Mouse (Mus musculus) CH12.LX (cell line): ENCODE results near the gene Ccdc158. TPM values are rescaled to one million over a fixed set of nuclear protein-coding genes. Genes with fewer than 3 reads are reported as not detected.

ENCODE experiments used
- DNase-seq: peaks from one replicate; pipeline ENCODE4 v3.0.0-alpha.2; 2013; ENCODE audit errors: extremely low read depth
- H3K27ac ChIP-seq: 2 replicates; pipeline ENCODE4 v1.5.1; 2012; ENCODE audit warnings: low read depth, mild to moderate bottlenecking, control low read depth, moderate library complexity; ENCODE audit not compliant: insufficient read depth
- H3K27me3 ChIP-seq: replicated peaks from 2 replicates; pipeline ENCODE3; 2012; ENCODE audit warnings: inconsistent platforms
- H3K36me3 ChIP-seq, 2 experiments: replicated peaks in 1 of 2; 2 replicates each; pipeline versions ENCODE3 to v1.6.1; 2012; ENCODE audit warnings: inconsistent platforms in 1 of 2, low read length in 1 of 2, mild to moderate bottlenecking in 1 of 2, mixed read lengths in 1 of 2, moderate library complexity in 1 of 2; ENCODE audit not compliant: control insufficient read depth in 1 of 2, insufficient read depth in 1 of 2
- H3K4me1 ChIP-seq, 2 experiments: 2 replicates each; pipeline ENCODE4 v1.6.1; 2012; ENCODE audit warnings: inconsistent platforms in 1 of 2, moderate library complexity in 1 of 2; ENCODE audit not compliant: insufficient read depth in 2 of 2, control insufficient read depth in 1 of 2
- H3K4me2 ChIP-seq: 2 replicates; pipeline ENCODE4 v1.6.1; 2012; ENCODE audit warnings: low read depth, mild to moderate bottlenecking, control low read depth; ENCODE audit not compliant: poor library complexity, insufficient read depth, severe bottlenecking
- H3K4me3 ChIP-seq, 3 experiments: fragments of 150-350 bp in 1 of 3; sonication (generic) in 1 of 3; replicated peaks in 1 of 3; 2 replicates each; pipeline versions ENCODE3 to v1.5.1; 2011 to 2012; ENCODE audit warnings: low read depth in 2 of 3, low read length in 2 of 3, mild to moderate bottlenecking in 2 of 3, moderate library complexity in 2 of 3, control low read depth in 1 of 3, improper control_type of control experiment in 1 of 3, inconsistent platforms in 1 of 3, mixed read lengths in 1 of 3; ENCODE audit not compliant: poor library complexity in 1 of 3
- H3K79me2 ChIP-seq: replicated peaks from 2 replicates; pipeline ENCODE4 v1.6.1; 2012; ENCODE audit warnings: mild to moderate bottlenecking, moderate library complexity; ENCODE audit not compliant: control insufficient read depth, poor library complexity, insufficient read depth, severe bottlenecking; ENCODE audit errors: extremely low read depth
- H3K9ac ChIP-seq: 2 replicates; pipeline ENCODE4 v1.6.1; 2012; ENCODE audit warnings: low read depth, mild to moderate bottlenecking, control low read depth, moderate library complexity; ENCODE audit not compliant: insufficient read depth
- H3K9me3 ChIP-seq: replicated peaks from 2 replicates; pipeline ENCODE3; 2012; ENCODE audit warnings: low read length, inconsistent platforms, mixed read lengths
- BHLHE40 ChIP-seq: IDR thresholded peaks from 2 replicates; pipeline ENCODE4 v1.6.1; 2011; ENCODE audit warnings: mild to moderate bottlenecking, low read depth, low read length, improper control_type of control experiment
- CHD2 ChIP-seq: IDR thresholded peaks from 2 replicates; pipeline ENCODE4 v1.6.1; 2011; ENCODE audit warnings: low read length, improper control_type of control experiment
- E2F4 ChIP-seq: IDR thresholded peaks from 2 replicates; pipeline ENCODE4 v1.6.1; 2011; ENCODE audit warnings: low read depth, low read length, improper control_type of control experiment; ENCODE audit not compliant: insufficient replicate concordance
- HCFC1 ChIP-seq: IDR thresholded peaks from 2 replicates; pipeline ENCODE4 v1.6.1; 2012; ENCODE audit warnings: low read depth, mild to moderate bottlenecking, inconsistent platforms, low read length, improper control_type of control experiment
- JUN ChIP-seq: IDR thresholded peaks from 2 replicates; pipeline ENCODE4 v1.6.1; 2011; ENCODE audit warnings: low read depth, mild to moderate bottlenecking, low read length, improper control_type of control experiment, moderate library complexity; ENCODE audit not compliant: insufficient read depth
- MAX ChIP-seq: IDR thresholded peaks from 2 replicates; pipeline ENCODE4 v1.6.1; 2011; ENCODE audit warnings: low read length, improper control_type of control experiment
- MAZ ChIP-seq: IDR thresholded peaks from 2 replicates; pipeline ENCODE4 v1.6.1; 2012; ENCODE audit warnings: low read depth, mild to moderate bottlenecking, inconsistent platforms, low read length, improper control_type of control experiment, moderate library complexity
- MYC ChIP-seq: IDR thresholded peaks from 2 replicates; pipeline ENCODE4 v1.6.1; 2011; ENCODE audit warnings: low read depth, mild to moderate bottlenecking, improper control_type of control experiment, low read length
- PAX5 ChIP-seq: IDR thresholded peaks from 2 replicates; pipeline ENCODE4 v1.6.1; 2012; ENCODE audit warnings: low read length, inconsistent platforms, mixed read lengths
- POLR2AphosphoS2 ChIP-seq: IDR thresholded peaks from 2 replicates; pipeline ENCODE4 v1.6.1; 2011; ENCODE audit warnings: low read depth, low read length, improper control_type of control experiment
- RAD21 ChIP-seq: IDR thresholded peaks from 2 replicates; pipeline ENCODE4 v1.6.1; 2011; ENCODE audit warnings: low read depth, mild to moderate bottlenecking, low read length, improper control_type of control experiment, moderate library complexity
- TCF12 ChIP-seq: IDR thresholded peaks from 2 replicates; pipeline ENCODE4 v1.6.1; 2014; ENCODE audit warnings: low read depth, mild to moderate bottlenecking, inconsistent platforms, low read length, improper control_type of control experiment
- USF1 ChIP-seq: IDR thresholded peaks from 2 replicates; pipeline ENCODE4 v1.6.1; 2014; ENCODE audit warnings: low read depth, mild to moderate bottlenecking, inconsistent platforms, low read length, improper control_type of control experiment
- ZKSCAN1 ChIP-seq: IDR thresholded peaks from 2 replicates; pipeline ENCODE4 v1.6.1; 2012; ENCODE audit warnings: low read depth, inconsistent platforms, low read length, improper control_type of control experiment, borderline replicate concordance
- ZNF384 ChIP-seq: IDR thresholded peaks from 2 replicates; pipeline ENCODE4 v1.6.1; 2012; ENCODE audit warnings: low read depth, low read length, improper control_type of control experiment, inconsistent platforms
- dilution Hi-C: fragments of 300-500 bp; cut with MboI; formaldehyde crosslinking; loops from 2 replicates; pipeline ENCODE4 v1.14.3; 2020; ENCODE audit warnings: low sequenced_read_pairs; ENCODE audit not compliant: extremely low pct_unique_long_range_greater_than_20kb, extremely low pct_ligation_motif_present
- in situ Hi-C: fragments of 300-500 bp; cut with MboI; formaldehyde crosslinking; loops from 3 replicates; pipeline ENCODE4 v1.14.3; 2019; ENCODE audit warnings: low sequenced_read_pairs, low pct_ligation_motif_present, low pct_unique_long_range_greater_than_20kb, mixed read lengths
- polyA plus RNA-seq: library from polyadenylated mRNA; unstranded; fragments of >175 nt; gene quantifications from 2 replicates; pipeline ENCODE4 v1.2.1, GENCODE M21; 2012; ENCODE audit warnings: low read depth; ENCODE audit not compliant: insufficient read length
- total RNA-seq, 2 experiments: library from RNA; depleted of rRNA; stranded (reverse); fragments of 300-350 nt in 1 of 2; fragments of >200 nt in 1 of 2; gene quantifications; 2 replicates each; pipeline ENCODE4 v1.2.3; 2012 to 2014

Gene Ccdc158
- total and polyA plus RNA-seq, 3 experiments = not detected

DNA sequence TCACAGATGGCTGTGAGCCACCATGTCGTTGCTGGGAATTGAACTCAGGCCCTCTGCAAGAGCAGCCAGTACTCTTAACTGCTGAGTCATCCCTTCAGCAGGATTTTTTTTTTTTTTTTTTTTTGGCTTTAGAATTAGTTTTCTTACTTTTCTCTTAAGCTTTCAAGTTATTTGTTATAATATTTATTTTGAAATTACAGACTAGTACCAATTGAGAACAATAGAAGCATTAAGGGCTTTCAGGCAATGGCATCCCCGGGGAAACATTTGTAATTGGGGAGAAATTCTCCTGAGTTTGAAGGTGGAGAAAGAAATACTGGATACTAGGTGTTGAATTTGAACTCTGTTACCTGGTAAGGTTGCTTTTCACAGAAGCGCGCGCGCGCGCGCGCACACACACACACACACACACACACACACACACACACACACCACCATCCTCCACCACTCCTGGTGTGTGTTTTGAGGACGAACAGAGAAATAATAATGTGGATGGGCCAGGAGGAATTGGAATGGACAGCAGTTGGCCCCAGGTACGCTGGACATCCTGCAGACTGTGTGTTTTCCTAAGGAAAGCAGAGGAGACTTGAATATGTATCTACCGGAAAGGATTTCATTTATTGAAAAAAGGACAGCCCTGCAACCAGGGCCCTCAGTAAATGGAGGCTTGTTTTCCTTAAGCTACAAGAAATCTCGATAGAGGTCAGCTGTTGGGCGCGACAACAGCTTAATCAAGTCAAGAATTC is 9.8 kb upstream of the Ccdc158 start:
- in situ Hi-C loops (no loop called here), dilution Hi-C loops (no loop called here)
- H3K27ac ChIP-seq = no peak overlapping the region
- H3K79me2 ChIP-seq = no peaks in the 10 kb centered on the region
- no peaks in the 10 kb centered on the region for H3K9me3 ChIP-seq
- no peak for TF ChIP-seq JUN
- no peak for TF ChIP-seq RAD21
- TF ChIP-seq MYC = no peak
- 0 out of 2 replicates have a peak, but pooled peaks have one; percentile 35 for TF ChIP-seq ZNF384
- TF ChIP-seq USF1 = no peak
- TF ChIP-seq MAZ = no peak
- TF ChIP-seq, all 38 proteins: peak for 1
- Histone ChIP-seq H3K36me3 (no peaks in the 10 kb centered on the region), H3K4me3 (no peak overlapping the region), H3K9ac (no peak overlapping the region), H3K4me1 (peaks cover 8 to 20% of the 10 kb centered on the region in 2 experiments), H3K27me3 (no peaks in the 10 kb centered on the region), H3K4me2 (no peak overlapping the region)
- DNase-seq = no peak

DNA sequence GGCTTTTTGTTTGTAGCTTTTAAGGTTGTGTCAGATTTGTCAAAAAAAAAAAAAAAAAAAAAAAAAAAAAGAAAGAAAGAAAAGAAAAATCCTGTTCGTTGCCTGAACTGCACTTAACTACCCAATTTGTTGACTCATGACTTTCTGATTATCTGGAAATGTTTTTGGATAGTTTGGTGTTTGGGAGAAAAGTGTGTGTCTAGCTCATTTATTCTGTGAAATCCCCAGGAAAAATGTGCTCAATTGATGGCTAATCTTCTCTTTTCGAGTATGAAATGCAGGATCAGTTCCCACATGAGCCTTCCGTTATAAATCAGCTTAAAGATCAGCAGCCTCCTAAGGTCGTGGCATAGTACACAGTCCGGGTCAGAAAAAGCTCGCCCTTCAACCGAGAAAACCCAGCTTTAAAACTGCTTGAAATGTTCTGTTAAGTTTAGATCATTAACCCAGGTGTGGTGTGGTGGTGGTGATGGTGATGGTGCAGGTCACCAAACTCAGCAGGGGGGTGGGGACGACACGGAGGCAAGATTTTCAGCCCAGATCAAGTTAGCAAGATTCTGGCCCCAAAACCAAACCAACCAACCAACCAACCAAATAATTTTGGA is 8.9 kb upstream of the Ccdc158 start:
- dilution Hi-C loops = no loop called here
- H3K4me2 ChIP-seq = no peak overlapping the region
- in situ Hi-C loops = no loop called here

DNA sequence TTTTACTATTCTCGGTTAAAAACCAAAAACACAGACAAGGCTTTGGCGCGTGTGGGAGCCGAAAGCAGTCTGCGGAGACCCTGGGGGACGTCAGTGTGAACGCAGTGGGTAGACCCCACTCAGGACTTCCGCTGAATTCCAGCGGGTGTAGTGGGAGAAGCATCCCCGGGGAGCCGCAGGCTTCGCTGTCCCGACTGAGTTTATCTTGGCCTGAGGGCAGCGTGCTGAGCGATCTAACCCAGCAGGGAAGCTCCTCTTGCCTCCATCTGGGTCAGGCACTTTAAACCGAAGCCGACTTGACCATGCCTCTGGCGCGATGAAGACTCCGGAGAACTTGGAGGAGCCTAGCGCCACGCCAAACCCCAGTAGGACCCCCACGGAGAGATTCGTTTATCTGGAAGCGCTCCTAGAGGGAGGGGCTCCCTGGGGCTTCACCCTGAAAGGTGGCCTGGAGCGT is 8.3 kb upstream of the Ccdc158 start, which contains the start of gene Shroom3:
Gene Shroom3 (plus strand): TSS at position 85 of the 457 bp plus-strand sequence.
- no peaks in the 10 kb centered on the region for H3K79me2 ChIP-seq
- H3K4me2 ChIP-seq = no peak within 1 kb of the TSS
- peaks cover 2 to 13% of the 10 kb centered on the region in 2 experiments; a peak in 3 of 4 replicates for H3K4me1 ChIP-seq
- no peaks in the 10 kb centered on the region for H3K27me3 ChIP-seq
- TF ChIP-seq MAX (no peak), ZNF384 (no peak), PAX5 (no peak), HCFC1 (no peak), BHLHE40 (no peak), POLR2AphosphoS2 (no peak), E2F4 (no peak), ZKSCAN1 (no peak), CHD2 (no peak), JUN (no peak)
- no peaks in the 10 kb centered on the region for H3K9me3 ChIP-seq
- dilution Hi-C loops = no loop called here
- no peak within 1 kb of the TSS for H3K9ac ChIP-seq
- H3K4me3 ChIP-seq = no peak within 1 kb of the TSS
- H3K36me3 ChIP-seq = no peaks in the 10 kb centered on the region
- in situ Hi-C loops = no loop called here
- no peak for DNase-seq
- H3K27ac ChIP-seq = no peak within 1 kb of the TSS

More for the DNA sequence above, 8.9 kb upstream of the Ccdc158 start:
- Histone ChIP-seq H3K27ac (no peak overlapping the region), H3K4me3 (no peak overlapping the region), H3K4me1 (peaks cover 7 to 19% of the 10 kb centered on the region in 2 experiments), H3K36me3 (no peaks in the 10 kb centered on the region), H3K79me2 (no peaks in the 10 kb centered on the region), H3K9me3 (no peaks in the 10 kb centered on the region), H3K27me3 (no peaks in the 10 kb centered on the region), H3K9ac (no peak overlapping the region)
- DNase-seq = no peak
- no peak for TF ChIP-seq TCF12
